Mouse (Mus musculus) lung, postnatal 0 days (tissue): Measurements from ENCODE around the gene Nutm1.

Experiments
- CTCF ChIP-seq: IDR thresholded peaks from 2 replicates; pipeline ENCODE4 v1.5.1; 2016; ENCODE audit warnings: antibody characterized with exemption, mild to moderate bottlenecking
- EP300 ChIP-seq: IDR thresholded peaks from 2 replicates; pipeline ENCODE4 v1.6.1; 2016; ENCODE audit warnings: antibody characterized with exemption, mild to moderate bottlenecking, control low read depth

DNA sequence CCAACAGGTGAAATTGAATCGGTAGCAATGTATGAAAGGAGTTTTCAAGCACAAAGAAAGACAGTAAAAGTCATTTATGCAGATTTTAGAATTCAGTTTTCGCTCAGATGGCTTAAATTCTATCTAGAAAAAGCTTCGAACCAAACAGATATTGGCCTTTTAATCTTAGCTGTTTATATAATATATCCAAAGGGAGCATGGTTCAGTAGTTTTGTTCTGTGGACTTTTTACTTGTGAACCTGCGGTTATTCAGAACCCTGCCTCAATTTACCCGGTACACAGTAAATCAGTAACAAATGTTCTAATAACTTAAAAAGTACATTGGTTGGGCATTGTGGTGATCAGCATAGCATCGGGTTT, 25.9 kb upstream of the Nutm1 start:
- TF ChIP-seq CTCF (no peak), EP300 (no peak)
